Mouse (Mus musculus): ENCODE results near the gene Rnf182. TPM values are rescaled to one million over a fixed set of nuclear protein-coding genes. Genes with fewer than 3 reads are reported as not detected.
A peak's percentile ranks its signal among the peaks of the same experiment; 100 is the strongest.

Gene Rnf182
- 7.9 and 8.0 TPM in 2 replicates for polyA plus RNA-seq (2012; rRNA removed)

DNA sequence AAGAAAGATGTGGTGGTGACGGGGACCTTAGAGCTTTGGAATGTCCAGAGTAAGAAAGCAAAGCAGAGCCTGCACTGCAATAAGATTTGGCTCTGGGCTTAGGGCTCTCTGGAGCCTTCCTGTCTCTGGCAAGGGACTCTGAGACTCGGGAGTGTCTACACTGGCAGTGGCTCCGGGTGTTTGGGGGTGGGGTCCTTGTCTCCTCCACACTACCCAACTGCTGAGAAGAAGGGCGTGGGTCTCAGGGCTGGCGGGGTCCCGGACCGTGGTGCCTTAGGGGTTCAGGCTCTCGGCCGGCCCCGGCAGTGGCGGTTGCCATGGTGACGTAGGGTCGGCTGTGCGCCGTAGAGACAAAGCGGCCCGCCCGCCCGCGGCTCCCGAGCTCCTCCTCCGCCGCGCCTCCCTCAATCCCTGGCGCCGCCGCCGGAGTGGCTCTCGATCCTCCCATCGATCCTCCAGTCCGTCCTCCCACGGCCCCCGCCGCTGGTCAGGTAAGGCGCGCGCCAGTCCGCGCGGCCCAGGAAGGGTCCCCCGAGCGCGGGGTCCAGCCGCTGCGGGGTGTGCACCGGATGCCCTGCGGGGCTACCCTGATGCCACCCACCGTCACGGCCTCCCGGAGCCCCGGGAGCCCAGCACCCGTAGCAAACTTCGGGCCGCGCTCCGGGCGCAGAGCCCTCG is at the start of gene Rnf182:
Gene Rnf182, plus strand, starts transcription at position 134 of the 678 bp plus-strand sequence.
- DNase-seq (ENCODE audit: extremely low spot score in 1 of 2, low spot score in 1 of 2) = peak; percentile 26 to 74

DNA sequence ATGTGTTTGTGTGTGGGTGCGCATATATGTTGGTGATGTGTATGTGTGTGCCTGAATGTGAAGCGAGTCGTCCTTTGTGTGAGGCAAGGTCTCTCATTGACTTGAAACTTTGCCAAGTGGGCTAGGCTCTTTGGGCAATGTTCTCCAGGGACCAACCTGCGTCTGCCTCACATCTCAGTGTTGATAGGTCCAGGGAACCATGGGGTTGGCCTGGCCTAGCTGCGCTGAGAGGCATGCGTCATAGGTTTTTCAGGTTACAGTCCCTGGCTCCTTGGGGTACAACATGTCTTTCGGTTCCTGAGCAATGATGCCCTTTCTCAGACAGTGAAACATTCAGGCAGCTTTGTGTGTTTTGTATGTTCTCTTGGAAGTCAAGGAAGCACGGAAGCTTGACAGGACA is 49.3 kb upstream of the Rnf182 start:
- no peak for DNase-seq (ENCODE audit: extremely low spot score in 1 of 2, low spot score in 1 of 2)

DNA sequence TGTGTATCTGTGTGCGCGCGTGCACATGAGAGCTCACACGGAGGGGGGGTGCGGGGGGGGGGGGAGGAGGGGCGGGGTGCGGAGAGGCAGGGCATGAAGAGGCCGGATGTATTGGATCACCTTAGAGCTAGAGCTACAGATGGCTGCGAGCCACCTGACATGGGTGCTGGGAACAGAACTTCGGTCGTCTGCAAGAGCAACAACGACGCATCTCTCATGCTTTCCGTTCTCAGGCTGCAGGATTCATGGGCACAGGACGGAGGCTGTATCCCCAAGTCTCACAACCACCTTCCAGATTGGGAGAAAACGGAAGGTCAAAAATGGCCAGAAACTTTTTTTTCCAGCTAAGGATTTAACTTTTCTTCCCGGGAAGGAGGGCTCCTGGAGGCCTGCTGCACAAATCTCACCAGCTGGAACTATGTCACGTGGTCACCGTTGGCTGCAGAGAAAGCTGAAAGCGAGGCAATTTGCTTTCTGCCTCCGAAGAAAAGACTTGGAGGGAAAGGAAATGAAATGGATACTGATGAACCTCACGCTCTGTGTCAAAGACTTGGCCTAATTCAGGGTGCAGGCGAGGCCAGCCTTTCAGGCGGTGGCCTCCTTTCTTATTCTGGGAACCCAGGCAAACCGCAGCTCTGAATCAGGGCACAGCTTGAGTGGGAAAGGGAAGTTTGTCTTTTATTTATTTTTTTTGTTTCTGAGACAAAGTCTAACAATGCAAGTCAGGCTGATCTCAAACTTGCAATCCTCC is 48.2 kb upstream of the Rnf182 start:
- peak in 1 of 2 experiments; percentile 53 for DNase-seq (ENCODE audit: extremely low spot score in 1 of 2, low spot score in 1 of 2)

DNA sequence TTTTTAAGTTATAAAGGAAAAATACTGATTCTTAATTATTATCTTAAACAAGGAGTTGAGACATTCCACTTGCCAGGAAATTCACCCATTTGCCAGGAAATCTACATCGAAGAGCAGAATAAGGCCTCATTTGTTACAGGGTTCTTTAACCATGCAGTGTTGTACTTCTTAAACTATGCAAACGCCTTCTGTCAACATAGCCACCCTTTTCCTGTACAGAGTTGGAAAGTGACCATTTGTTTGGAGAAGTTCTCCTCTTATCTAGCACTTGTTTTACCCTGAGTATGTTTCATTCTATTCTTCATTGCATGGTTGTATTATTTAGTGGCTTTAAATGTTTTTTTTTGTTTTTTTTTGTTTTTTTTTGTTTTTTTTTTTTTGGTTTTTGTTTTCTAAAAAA is 41.5 kb upstream of the Rnf182 start:
- DNase-seq (ENCODE audit: extremely low spot score in 1 of 2, low spot score in 1 of 2) = no peak

DNA sequence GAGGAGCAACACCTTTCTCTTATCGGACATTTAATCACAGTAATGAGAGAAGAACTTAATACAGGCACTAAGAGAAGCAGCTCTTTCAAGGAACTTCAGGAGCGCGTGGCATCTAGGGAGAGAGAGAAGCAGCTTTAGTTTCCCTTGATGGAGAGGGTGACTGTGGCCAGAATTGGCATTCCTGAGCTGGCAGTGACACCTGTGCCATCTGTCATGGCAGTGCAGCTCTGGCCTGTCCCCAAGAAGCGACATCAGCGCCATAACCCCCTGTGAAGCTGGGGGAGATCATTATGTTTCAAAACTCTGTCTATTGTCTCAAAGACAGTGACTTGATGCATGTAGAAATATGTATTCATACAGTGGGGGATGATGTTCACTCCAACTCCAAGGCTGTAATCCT is 40.1 kb upstream of the Rnf182 start:
- DNase-seq (ENCODE audit: extremely low spot score in 1 of 2, low spot score in 1 of 2) = no peak

DNA sequence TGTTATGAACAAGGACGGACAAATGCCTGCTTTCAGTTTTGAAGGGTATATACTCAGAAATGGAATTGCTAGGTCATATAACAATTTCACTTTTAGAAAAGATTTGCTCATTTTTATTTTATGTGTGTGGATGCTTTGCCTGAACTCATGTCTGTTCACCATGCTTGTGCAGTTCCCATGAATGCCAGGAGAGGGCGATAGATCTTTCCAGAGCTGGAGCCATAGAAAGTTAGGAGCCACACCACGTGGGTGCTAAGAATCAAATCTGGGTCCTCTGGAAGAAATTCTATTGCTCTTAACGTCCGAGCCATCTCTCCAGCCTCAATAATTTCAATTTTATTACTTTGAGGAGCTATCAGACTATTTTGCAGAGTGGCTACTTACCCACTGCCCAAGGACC is 38.3 kb upstream of the Rnf182 start:
- DNase-seq (ENCODE audit: extremely low spot score in 1 of 2, low spot score in 1 of 2) = no peak

DNA sequence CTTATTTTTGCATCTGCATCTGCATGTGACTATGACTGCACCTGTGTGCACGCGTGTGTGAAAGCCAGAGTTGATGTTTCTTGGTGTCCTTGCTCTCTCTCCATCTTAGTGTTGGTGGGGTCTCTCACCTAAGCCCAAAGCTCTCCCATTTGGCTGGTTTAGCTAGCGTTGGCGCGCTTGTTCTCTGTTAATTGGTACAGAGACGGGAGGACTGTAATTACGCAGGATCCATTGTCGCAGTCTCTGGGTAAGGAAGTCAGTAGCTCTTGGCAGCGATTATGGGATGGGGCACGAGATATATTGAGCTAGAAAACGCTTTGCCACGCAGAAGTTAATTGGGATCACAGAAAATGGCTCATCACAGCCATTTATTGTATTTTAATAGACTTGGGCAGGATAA is 37.7 kb upstream of the Rnf182 start:
- DNase-seq (ENCODE audit: extremely low spot score in 1 of 2, low spot score in 1 of 2) = no peak

DNA sequence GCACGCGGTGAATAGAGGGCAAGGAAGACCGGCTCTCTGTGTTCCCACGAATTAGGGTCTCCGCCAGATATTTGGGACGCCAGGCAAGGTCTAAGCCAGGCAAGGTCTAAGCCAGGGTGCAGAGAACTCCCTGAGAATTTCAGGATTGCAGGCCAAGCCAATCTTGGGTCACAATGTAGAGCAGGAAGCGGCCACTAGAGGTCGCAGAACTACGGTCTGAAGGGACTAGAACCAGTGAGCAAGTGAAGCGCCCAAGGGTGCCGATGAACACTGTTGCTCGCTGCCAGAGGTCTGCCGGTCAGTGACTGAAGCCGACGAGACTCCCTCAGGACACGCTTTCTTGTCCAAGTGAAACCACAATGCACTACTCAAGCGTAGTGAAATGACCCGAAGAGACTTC is 35.8 kb upstream of the Rnf182 start:
- DNase-seq (ENCODE audit: extremely low spot score in 1 of 2, low spot score in 1 of 2) = peak in 1 of 2 experiments; percentile 62

DNA sequence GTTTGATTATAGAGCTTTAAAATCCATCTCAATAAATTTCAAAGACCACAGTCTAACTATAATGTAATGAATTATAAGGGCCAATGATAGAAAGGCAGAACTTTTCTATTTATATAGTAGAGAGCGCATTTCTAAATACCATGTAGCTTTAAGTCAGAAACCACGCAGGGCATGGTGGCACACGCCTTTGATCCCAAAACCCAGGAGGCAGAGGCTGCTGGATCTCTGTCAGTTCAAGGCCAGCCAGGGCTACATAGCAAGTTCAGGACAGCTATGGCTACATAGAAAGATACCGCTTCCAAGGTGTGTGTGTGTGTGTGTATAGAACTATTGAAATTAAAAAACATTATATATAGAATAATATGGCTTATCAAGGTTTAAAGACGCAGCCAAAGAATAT is 34.8 kb upstream of the Rnf182 start:
- no peak for DNase-seq (ENCODE audit: extremely low spot score in 1 of 2, low spot score in 1 of 2)

DNA sequence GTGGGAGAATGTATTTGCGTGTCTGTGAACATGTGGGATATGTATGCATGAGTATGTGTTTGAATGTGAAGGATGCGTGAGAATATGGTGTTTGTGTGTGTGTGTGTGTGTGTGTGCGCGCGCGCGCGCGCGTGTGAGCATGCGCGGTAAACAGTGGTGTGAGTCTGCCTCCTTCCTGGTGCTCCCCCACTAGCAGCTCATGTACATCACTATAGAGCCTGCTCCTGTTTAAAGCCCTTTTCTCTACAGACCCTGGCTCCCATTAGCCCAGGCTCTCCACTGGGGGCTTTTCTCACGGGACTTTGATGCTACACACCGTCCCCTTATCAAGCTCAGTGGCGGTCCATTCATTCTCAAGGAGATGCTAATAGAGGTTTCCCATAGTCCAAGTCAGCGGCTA is 32.5 kb upstream of the Rnf182 start:
- no peak for DNase-seq (ENCODE audit: extremely low spot score in 1 of 2, low spot score in 1 of 2)

DNA sequence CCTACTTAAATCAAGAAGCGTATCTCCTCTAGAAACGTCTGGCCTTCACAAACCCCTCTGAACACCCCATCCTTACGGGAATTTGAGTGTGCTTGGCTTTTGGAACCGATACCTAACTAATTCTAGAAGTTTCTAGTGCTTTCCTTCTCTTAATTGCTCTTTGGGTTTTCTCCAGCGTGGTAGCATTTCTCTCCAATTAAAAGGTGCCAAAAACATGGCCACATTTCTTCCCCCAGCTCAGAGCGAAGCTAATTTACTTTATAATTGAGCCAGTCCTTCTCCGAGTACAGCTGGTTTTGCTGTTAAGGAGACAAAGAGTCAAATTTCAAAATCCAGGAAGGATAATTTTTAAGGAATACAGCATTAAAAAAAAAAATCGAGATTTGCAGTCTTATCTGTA is 32.0 kb upstream of the Rnf182 start:
- DNase-seq (ENCODE audit: extremely low spot score in 1 of 2, low spot score in 1 of 2) = peak in 1 of 2 experiments; percentile 41

DNA sequence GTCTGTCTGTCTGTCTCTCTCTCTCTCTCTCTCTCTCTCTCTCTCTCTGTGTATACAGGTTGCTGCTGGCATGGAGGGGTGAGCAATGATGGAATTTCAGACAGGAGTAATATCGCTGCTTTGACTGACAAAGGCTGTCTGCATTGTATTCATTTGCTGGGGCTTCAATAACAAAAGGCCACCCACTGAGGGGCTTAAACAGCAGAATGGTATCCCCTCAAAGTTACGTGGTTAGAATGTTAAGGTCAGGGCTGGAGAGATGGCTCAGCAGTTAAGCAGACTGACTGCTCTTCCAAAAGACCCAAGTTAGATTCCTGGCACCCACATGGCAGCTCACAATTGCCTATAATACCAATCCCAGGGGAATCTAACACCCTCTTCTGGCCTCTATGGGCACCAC is 30.2 kb upstream of the Rnf182 start:
- no peak for DNase-seq (ENCODE audit: extremely low spot score in 1 of 2, low spot score in 1 of 2)

DNA sequence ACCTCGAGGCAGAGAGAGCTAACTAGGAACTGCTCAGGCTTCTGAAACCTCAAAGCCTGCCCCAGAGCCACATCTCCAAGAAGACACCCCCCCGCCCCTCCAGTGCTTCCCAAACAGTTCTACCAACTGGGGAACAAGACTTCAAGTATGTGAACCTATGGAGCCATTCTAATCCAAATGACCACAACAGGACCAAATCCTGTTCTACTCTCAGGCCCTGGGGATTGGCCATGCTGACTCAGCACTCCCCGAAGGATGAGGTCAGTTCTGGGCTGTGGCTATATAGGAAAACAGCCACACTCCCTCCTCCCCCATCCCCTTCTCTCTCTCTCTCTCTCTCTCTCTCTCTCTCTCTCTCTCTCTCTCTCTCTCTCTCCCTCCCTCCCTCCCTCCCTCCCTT is 28.5 kb upstream of the Rnf182 start:
- DNase-seq (ENCODE audit: extremely low spot score in 1 of 2, low spot score in 1 of 2) = no peak

DNA sequence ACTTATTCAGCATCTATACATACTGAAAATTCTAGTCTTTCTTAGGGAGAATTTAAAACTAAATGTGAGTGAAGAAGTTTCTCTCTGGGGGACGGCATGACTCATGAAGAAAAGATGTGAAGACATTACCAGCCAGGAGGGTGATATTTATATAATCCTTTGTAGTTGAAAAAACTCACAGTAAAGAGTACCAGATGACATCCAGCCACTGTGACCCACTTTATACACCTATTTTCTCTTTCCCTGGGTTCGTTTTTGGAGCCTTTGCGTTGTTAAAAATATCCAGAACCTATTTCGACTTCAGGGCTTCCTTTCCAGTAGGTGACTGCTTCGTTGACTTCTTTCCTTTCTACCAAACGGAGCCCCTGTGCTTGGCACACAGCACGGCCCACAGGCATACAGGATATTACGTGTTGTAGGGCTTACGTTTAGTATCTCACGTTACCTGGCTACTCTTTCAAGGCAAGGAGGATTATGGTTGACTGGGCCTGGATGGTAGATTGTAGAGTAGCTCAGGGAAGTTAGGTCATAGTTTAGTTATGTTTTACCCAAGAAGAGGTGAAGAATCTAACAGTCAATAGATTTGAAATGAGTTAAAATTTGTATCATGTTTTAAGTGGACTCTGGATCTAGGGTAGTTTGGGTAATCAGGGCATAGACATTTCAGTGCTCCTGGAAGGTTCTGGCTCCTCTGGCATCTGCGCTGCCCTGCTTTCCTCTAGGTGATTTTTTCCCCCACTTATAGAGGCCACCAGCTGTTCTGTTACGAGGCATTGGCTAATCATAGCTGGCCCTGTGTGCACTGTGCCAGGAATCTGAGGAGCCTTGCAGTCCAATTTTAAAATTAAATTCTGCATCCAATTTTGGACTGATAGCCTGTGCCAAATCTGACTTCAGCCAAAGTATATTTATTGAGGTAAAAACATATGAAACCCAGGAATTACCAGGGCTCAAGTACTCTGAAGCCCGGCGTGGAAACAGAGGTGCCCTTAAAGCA is 27.4 kb upstream of the Rnf182 start:
- DNase-seq (ENCODE audit: extremely low spot score in 1 of 2, low spot score in 1 of 2) = peak in 1 of 2 experiments; percentile 64

DNA sequence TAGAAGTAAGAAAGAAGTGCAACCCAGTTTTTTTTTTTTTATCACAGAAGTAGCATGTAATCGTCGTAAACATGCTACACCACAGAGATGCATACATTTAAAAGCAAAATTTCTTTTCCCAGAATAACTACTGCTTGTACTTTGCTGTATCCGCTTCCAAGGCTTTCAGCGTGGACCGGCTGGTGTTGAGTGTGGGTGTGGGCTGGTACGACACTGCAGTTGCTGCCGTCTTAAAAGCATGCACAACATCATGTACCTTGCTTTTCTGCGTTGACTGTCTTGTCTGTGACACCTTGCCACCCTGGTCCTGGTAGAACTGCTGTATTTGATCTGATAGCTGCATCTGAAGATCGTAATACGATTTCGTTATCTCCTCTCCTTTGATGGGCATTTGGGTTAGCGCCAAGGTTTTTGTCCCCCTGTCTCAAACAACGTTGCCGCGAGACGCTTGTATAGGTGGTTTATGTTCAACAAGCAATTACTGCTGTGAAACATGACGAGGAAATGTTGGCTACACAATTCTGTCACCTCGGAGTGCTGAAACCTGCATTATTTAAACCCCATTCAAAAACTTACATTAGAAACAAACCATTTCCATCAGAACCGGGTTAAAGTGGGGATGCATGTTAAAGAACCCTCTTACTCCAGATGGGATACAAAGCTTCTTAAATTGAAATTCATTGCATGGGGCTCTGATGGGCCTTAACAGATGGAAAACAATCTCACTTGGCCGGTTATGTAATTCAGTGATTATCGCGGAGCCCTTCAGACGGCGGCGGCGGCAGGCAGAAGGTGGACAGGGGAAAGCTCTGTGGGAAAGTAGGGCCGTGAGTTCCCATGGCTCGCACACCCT is 23.5 kb upstream of the Rnf182 start:
- DNase-seq (ENCODE audit: extremely low spot score in 1 of 2, low spot score in 1 of 2) = no peak

DNA sequence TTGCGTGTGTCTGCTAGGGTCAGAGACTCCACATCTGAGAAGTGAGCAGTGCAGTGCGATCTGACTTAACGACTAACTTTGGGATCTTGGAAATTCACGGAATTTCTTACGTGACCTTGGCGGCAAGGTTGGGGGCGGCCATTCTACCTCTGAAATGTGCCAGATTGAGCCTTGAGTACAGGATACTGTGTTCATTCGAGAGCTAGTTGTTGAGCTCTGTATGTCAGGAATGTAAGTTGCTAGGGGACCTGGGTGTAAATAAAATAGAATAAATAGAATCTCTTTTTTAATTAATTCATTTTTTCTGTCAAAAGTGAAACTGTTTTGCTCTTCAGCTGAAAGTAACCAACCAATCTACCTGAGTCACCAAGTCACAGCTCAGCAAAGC is 22.8 kb upstream of the Rnf182 start:
- DNase-seq (ENCODE audit: extremely low spot score in 1 of 2, low spot score in 1 of 2) = no peak

DNA sequence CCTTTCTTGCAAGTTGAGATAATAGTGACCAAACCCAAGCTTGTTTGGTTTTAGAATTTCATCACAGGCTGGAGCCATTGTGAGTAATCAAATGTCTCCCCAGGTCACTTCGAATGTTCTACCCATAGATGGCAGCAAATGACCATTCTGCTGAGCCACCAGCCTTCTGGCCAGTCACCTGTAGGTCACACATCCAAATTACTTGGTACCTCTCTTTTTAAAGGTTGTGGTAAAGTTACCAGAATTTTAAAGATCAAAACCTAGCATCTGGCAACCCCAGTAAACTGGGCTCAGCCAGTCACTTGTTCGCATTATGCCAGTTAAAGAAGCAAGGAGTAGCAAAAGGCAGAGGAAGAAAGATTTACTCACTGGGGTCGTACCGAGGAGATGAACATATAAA is 19.6 kb upstream of the Rnf182 start:
- peak; percentile 27 to 66 for DNase-seq (ENCODE audit: extremely low spot score in 1 of 2, low spot score in 1 of 2)

DNA sequence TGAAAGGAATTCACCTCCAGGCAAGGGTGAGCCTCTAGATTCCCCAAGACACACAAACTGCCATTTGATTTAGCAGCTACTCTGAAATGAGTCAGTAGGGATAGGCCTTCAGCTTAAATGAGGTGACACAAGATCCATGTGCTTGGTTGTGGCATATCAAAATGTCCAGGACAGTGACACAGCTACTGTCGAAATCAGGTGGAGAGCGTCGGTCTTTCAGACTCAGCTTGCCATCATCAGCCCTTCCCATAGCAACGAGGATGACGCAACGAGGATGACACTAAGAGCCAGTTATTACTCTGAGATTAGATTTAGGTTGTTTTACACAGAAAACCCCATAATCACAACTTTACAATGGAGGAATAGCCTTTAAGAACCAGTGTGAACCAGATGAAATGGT is 14.5 kb upstream of the Rnf182 start:
- DNase-seq (ENCODE audit: extremely low spot score in 1 of 2, low spot score in 1 of 2) = no peak

DNA sequence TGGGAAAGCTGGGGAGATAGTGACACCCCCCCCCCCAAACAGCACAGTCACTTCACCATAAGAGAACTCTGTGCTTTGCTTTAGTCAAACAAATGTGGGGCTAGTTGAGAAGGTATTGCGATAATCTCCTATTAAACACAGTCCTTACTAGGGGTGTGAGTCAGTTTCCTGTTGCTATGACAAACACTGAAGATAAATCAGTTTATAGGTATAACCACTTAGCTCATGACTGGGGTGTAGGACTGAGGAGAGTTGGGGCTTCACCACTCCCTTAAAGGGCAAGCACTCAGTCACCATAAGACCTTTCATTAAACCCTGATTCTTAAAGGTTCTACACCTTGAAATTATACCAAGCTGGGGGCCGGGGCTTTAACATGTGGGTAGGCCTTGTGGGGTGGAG is 13.1 kb upstream of the Rnf182 start:
- DNase-seq (ENCODE audit: extremely low spot score in 1 of 2, low spot score in 1 of 2) = no peak

DNA sequence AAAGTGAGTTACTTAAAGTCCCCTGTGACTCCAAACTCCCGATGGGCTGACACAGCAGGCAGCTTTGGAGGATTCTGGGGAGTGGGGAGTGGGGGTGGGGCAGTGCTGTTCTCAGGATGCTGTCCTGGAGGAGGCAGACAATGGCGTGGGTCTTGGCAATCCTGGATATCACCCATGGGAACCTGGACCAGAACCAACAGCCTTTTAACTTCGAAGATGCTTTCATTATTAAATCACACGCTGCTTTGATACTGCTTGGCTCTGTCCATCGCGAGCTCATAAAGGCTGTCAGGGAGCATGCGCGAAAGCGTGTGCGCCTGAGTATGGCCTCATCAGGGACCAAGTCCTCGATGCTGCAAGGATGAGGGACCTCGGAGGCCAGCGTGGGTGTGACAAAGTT is 12.5 kb upstream of the Rnf182 start:
- DNase-seq (ENCODE audit: extremely low spot score in 1 of 2, low spot score in 1 of 2) = no peak
